Mouse (Mus musculus) small intestine, adult 2 months (tissue): Measurements from ENCODE around the gene Hspa8.

Experiments
- CTCF ChIP-seq: fragments of 200-500 bp; IDR thresholded peaks from 2 replicates; pipeline ENCODE4 v1.5.1; 2012; ENCODE audit warnings: low read depth, mild to moderate bottlenecking, control low read depth, inconsistent platforms, low read length, moderate library complexity, mixed read lengths; ENCODE audit not compliant: insufficient replicate concordance, insufficient read length; ENCODE audit errors: extremely low read depth
- POLR2A ChIP-seq: fragments of 200-500 bp; IDR thresholded peaks from 2 replicates; pipeline ENCODE4 v1.6.1; 2012; ENCODE audit warnings: low read depth, mild to moderate bottlenecking, control low read depth, inconsistent platforms, low read length, moderate library complexity

DNA sequence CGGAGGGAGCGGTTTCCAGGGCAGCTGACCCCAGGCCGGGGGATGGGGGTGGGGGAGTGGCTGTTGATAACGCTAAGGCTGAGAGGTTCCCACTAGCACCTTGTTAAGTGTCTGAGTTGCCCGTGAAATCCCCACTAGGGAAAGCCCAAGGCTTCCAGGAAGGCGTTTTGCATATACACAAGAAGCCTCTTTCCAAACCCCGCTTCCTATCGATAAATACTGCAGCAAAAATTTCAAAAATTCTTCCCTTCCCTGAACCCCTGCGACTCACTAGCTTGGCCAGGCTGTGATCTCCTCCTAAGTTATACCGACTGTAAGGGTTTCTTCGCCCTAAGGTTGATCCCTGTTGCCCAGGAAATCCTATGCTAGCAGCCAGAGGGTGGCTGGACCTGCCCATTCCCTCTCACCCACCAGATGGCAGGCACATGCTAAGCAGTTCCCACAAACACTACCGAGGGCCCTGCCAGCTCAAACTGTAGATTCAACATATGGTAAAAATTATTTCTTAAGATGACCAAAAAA lies 43.6 kb upstream of the Hspa8 start:
- TF ChIP-seq POLR2A, result no peak
- peak; percentile 53; the same call in 1 of the 2 replicates for TF ChIP-seq CTCF
